Mouse (Mus musculus): ENCODE results near the gene Gm4307.
A peak's percentile ranks its signal among the peaks of the same experiment; 100 is the strongest.
"Not testable (repeated sequence)": the region's sequence is repeated elsewhere in the genome, so short reads cannot be mapped to it uniquely, and the experiment has no call there.

Gm4307 gene

DNA sequence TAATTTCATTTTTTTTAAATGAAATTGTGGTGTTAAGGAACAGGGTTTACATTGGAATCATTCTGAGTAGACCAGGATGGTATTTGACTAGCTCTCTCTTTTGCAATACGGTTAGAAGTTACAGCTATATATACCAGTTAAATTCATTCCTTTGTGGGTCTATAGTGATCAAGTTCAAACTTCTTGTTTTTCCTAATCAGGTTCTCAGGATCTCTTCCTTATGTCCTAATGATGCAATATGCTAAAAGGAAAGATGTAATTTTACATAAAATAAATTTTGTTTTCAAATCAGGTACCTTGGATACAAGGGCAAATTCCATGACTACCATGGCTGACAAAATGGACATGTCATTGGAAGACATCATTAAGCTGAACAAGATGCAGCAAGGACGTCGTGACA, at the start of gene Gm4307:
TSS of gene Gm4307 (plus strand) at position 301 of the 400 bp plus-strand sequence.
- DNase-seq = not testable (repeated sequence)

DNA sequence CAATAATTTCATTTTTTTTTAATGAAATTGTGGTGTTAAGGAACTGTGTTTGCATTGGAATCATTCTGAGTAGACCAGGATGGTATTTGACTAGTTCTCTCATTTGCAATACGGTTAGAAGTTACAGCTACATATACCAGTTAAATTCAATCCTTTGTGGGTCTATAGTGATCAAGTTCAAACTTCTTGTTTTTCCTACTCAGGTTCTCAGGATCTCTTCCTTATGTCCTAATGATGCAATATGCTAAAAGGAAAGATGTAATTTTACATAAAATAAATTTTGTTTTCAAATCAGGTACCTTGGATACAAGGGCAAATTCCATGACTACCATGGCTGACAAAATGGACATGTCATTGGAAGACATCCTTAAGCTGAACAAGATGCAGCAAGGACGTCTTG, 25.8 kb upstream of the Gm4307 start, which contains the start of gene Gm4301:
TSS of gene Gm4301 (plus strand) at position 301 of the 400 bp plus-strand sequence.
- not testable (repeated sequence) for DNase-seq

DNA sequence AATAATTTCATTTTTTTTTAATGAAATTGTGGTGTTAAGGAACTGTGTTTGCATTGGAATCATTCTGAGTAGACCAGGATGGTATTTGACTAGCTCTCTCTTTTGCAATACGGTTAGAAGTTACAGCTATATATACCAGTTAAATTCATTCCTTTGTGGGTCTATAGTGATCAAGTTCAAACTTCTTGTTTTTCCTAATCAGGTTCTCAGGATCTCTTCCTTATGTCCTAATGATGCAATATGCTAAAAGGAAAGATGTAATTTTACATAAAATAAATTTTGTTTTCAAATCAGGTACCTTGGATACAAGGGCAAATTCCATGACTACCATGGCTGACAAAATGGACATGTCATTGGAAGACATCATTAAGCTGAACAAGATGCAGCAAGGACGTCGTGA, 20.6 kb upstream of the Gm4307 start, which contains the start of gene Gm4302:
TSS of gene Gm4302 (plus strand) at position 301 of the 400 bp plus-strand sequence.
- not testable (repeated sequence) for DNase-seq

DNA sequence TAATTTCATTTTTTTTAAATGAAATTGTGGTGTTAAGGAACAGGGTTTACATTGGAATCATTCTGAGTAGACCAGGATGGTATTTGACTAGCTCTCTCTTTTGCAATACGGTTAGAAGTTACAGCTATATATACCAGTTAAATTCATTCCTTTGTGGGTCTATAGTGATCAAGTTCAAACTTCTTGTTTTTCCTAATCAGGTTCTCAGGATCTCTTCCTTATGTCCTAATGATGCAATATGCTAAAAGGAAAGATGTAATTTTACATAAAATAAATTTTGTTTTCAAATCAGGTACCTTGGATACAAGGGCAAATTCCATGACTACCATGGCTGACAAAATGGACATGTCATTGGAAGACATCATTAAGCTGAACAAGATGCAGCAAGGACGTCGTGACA, 15.5 kb upstream of the Gm4307 start, which contains the start of gene Gm4303:
TSS of gene Gm4303 (plus strand) at position 301 of the 400 bp plus-strand sequence.
- not testable (repeated sequence) for DNase-seq

DNA sequence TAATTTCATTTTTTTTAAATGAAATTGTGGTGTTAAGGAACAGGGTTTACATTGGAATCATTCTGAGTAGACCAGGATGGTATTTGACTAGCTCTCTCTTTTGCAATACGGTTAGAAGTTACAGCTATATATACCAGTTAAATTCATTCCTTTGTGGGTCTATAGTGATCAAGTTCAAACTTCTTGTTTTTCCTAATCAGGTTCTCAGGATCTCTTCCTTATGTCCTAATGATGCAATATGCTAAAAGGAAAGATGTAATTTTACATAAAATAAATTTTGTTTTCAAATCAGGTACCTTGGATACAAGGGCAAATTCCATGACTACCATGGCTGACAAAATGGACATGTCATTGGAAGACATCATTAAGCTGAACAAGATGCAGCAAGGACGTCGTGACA, 10.3 kb upstream of the Gm4307 start, which contains the start of gene Gm4305:
TSS of gene Gm4305 (plus strand) at position 301 of the 400 bp plus-strand sequence.
- not testable (repeated sequence) for DNase-seq

DNA sequence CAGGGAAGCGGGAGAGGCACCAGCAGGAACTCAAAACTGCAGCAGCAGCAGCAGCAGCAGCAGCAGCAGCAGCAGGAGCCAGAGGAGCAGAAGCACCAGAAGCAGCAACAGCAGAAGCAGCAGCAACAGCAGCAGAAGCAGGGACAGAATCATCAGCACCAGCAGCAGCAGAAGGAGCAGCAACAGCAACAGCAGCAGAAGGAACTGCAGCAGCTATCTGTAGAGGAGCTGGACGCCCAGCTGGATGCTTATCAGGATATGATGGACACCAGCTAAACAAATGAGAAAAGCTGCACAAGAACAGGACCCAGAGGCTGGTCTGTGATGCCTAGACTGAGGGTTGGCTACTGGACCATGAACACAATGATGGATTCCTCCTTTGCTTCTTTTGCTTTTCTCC, 4.3 kb upstream of the Gm4307 start:
- DNase-seq = peak; percentile 5 to 43

DNA sequence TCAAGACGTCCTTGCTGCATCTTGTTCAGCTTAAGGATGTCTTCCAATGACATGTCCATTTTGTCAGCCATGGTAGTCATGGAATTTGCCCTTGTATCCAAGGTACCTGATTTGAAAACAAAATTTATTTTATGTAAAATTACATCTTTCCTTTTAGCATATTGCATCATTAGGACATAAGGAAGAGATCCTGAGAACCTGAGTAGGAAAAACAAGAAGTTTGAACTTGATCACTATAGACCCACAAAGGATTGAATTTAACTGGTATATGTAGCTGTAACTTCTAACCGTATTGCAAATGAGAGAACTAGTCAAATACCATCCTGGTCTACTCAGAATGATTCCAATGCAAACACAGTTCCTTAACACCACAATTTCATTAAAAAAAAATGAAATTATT, 21.3 kb downstream of the Gm4307 start, which contains the start of gene Gm4312:
TSS of gene Gm4312 (minus strand) at position 101 of the 400 bp plus-strand sequence.
- not testable (repeated sequence) for DNase-seq

DNA sequence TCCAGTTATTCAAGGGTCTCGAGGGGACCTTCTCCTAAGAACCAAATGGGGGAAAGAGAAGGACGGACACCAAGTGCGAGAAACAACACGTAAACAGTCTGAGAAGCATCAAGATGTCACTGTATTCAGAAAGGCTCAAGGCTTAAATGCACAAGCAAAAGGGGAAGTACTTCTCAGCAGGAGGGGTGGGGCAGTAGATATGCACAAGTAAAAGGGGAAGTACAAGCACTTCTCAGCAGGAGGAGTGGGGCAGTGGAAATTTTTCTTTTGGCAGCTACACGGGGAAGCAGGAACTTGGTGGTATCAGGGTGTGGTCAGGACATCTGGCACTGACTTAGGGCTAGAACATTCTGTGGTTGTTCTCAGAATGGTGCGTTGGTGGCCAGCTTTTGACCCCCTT, 41.2 kb downstream of the Gm4307 start:
- DNase-seq = not testable (repeated sequence)

Measured in kidney, postnatal 25 days (tissue).